Mouse (Mus musculus): ENCODE measurements at regions not wholly inside any gene's neighbourhood (a gene's known extent, or its start where the extent isn't known, plus 50 kb on each side); places are given as distances from the start of the nearest gene placed in this dataset.

DNA sequence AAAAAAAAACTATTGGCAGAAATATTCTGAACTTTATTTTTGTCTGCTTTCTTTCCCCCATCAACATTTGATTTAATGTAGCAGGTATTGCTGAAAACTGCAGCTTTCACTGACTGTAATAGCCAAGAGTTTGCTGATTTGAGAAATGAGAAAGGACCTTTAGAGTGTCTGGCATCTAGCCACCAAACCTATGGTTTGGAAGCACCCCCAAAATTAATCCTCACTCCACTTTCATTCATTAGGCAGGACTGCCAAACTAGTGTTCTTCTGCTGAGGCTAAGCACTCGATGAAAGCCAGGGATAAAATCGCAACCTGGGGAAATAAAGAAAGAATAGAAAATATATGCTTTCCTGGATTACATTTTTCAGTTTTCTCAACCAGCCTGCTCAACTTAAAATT lies 320.4 kb downstream of the Atp6ap1l start:
- DNase-seq (ENCODE audit: low spot score in 2 of 2): no peak

- DNase-seq (ENCODE audit: low spot score in 2 of 2): no peak
Measured at GRCm38 (mm10) chr13:90575371-90575770, 329.8 kb downstream of the Atp6ap1l start.

GRCm38 (mm10) chr13:90572580-90572979 lies 332.6 kb downstream of the Atp6ap1l start:
- DNase-seq (ENCODE audit: low spot score in 2 of 2): no peak

- DNase-seq (ENCODE audit: low spot score in 2 of 2): no peak
Measured at GRCm38 (mm10) chr13:90563183-90563840, 341.8 kb downstream of the Atp6ap1l start.

DNA sequence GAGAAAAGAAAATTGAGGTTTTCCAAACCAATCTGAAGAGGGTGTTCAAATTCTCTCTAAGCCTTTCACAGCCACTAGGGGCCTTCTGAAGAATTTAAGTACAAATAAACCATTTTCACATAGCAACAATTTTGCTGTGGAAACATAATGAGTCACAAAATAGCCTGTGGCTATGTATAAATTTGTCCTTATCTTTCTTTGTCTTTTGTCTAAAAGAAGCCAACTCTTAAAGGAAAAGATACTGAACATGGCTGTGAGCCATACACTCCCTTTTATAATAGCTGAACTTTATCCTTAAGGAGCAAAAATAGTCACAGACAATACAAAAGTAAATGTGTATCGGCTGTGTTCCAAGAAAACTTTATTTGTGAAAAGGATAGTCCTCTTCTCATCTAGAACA lies 345.1 kb downstream of the Atp6ap1l start:
- no peak for DNase-seq (ENCODE audit: low spot score in 2 of 2)

- no peak for DNase-seq (ENCODE audit: low spot score in 2 of 2)
Measured at GRCm38 (mm10) chr13:90559481-90559880, 345.7 kb downstream of the Atp6ap1l start.

GRCm38 (mm10) chr13:90551166-90551565 lies 354.0 kb downstream of the Atp6ap1l start:
- DNase-seq (ENCODE audit: low spot score in 2 of 2): no peak

GRCm38 (mm10) chr13:90546288-90547035 lies 358.7 kb downstream of the Atp6ap1l start:
- DNase-seq (ENCODE audit: low spot score in 2 of 2): no peak

GRCm38 (mm10) chr13:90545816-90546215 lies 359.3 kb downstream of the Atp6ap1l start:
- no peak for DNase-seq (ENCODE audit: low spot score in 2 of 2)

- DNase-seq (ENCODE audit: low spot score in 2 of 2): no peak
Measured at GRCm38 (mm10) chr13:90537525-90537924, 367.6 kb downstream of the Atp6ap1l start.

GRCm38 (mm10) chr13:90526998-90527397 lies 378.2 kb downstream of the Atp6ap1l start:
- DNase-seq (ENCODE audit: low spot score in 2 of 2): no peak

DNA sequence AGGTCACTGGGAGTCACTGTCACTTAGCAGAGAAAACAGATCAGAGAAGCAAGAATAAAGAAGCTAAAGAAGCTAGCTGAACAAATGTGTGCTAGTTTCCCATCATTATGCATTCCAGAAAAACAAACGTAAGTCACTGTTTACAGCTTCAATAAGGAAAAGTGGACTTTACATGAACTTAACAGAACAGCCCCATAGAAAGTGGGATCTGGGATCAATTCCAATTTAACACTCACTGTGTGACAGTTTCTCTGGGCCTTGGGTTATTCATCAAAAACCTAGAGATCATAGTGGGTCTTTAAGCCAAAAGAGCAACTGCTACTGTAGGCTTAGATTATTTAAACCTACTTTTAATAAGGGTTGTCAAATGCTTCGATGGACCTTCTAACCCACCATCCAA lies 379.4 kb downstream of the Atp6ap1l start:
- DNase-seq (ENCODE audit: low spot score in 2 of 2): no peak

GRCm38 (mm10) chr13:90521758-90522245 lies 383.4 kb downstream of the Atp6ap1l start:
- DNase-seq (ENCODE audit: low spot score in 2 of 2): no peak

DNA sequence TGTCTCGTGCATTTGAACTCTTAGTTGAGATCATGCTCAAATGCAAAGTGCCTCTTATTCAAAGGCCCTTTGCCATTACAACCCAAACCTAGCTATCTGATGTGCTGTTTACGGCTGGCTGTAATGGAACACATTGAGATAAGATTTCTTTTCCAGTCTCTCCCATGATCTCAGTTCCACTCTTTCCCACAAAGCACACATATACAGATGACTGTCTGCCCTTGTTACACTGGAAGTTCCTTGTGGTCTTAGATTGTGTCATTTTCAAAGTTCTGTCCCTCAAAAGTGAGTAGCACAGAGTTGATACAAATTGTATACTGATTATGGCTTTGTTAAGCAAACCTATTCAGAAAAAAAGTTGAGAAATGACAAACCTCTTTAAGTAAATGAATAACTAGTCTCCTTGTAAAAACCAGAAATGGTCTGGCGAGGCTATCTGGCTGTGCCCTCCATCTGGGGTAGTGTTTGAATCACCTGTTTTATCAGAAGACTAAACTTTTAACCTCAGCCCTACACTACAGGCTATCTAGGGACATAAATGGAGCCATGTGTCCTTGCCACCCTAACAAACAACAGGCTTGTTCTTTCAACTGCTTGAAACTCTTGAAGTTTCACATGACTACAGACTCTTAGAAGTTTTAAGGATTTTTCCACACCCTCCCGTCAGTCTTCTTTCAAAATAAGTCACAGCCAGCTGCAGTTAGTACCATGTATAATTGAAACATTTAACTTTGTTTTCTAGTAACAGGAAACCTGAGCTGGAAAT lies 384.0 kb downstream of the Atp6ap1l start:
- no peak for DNase-seq (ENCODE audit: low spot score in 2 of 2)

DNA sequence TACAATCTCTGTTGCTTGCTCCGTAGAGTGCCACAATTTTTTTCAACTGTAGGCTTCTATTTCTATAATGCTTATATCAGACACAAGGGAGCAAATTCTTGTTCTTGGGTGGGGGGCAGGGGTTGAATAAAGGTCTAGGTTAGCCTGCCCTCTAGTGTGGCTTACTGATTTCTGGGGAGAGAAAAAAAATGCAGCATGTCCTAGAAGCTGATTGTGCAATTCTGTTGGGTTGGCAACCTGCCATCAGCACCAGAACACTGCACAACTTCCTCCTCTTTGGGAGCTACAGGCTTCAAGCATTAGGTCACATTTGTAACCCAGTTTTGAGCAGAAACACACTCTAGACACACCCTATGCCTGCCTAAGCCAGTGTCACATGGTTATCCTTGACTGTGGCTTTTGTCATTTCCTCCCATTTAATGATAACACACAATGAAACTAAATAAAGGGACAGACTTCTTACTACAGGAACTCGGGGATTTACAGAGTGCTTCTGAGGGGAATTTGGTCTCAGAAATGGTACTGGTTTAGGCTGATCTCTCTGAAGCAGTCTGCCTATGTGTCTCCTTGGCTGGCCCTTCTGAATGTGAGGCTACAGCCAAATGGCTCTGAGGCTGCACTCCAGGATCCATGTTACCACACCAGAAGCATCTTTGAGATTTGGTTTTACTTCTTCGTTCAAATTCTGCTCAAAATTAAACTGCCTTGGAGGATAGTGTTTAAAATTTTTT lies 389.2 kb downstream of the Atp6ap1l start:
- peak; percentile 55 to 67 for DNase-seq (ENCODE audit: low spot score in 2 of 2)

DNA sequence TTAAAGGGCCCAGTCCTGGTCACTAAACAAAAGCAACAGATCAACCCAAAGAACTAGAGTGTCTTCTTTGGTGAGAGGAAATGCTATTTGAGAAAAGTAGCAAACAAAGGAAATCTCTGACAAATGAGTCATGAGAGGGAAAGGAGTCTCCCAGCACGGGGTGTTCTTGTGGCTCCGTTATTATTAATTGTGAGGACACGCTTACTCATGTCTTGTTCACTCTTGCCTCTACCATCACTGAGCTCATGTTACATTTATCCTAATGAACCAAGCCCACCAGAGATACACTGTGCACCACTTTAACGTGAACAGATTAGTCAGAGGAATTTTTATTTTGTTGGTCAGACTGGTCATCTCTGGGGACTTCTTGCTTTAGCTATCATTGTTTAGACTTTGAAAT lies 391.3 kb downstream of the Atp6ap1l start:
- DNase-seq (ENCODE audit: low spot score in 2 of 2): no peak

DNA sequence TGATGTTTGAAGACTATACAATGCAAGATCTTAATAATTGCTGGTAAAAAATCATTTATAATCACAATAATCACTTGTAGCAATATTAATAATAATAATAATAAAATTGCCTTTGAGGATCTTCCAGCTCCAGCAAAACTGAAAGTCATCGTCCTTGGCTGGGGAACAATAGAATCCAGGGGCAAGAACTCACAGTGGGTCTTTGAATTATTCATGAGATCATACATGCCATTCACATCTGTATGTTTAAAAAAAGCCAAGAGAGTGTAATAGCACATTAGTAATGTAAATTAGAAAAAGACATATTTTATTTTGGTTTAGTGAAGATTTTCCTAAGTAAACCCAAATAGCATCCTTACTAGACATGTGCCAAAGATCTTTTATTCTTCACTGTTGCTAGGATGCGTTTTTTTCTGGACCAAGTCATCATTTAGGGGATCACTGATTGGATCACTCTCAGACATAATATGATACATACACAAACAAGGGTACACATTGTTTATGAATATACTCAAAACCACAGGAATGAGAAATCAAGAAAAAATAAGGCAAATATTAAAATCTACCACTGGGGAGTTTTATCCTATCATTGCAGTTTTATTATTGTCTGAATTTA lies 392.3 kb downstream of the Atp6ap1l start:
- DNase-seq (ENCODE audit: low spot score in 2 of 2): no peak

DNA sequence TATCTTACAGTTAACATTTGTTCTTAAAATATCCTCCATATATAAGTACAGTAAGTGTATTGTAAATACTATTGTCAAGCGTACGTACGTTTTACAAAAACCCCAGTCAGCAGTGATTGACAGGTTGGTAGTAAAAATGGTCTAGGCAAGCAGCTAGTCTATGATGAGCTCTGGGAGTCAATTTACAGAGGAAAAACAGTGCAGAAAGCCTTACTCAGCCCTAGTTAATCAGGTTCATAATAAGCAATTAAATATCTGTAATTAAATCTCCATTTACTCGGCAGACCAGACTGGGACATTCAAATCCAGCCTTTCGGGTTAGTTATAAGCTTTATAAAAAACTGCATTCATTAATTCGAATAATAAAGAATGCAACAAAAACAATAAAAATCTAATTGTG lies 394.7 kb downstream of the Atp6ap1l start:
- DNase-seq (ENCODE audit: low spot score in 2 of 2): no peak

- DNase-seq (ENCODE audit: low spot score in 2 of 2): no peak
Measured at GRCm38 (mm10) chr13:90503188-90503587, 402.0 kb downstream of the Atp6ap1l start.

- DNase-seq (ENCODE audit: low spot score in 2 of 2): no peak
Measured at GRCm38 (mm10) chr13:90502141-90502540, 403.0 kb downstream of the Atp6ap1l start.

- no peak for DNase-seq (ENCODE audit: low spot score in 2 of 2)
Measured at GRCm38 (mm10) chr13:90498978-90499377, 406.2 kb downstream of the Atp6ap1l start.
